Mouse (Mus musculus): ENCODE measurements around the gene Zcwpw1.

DNA sequence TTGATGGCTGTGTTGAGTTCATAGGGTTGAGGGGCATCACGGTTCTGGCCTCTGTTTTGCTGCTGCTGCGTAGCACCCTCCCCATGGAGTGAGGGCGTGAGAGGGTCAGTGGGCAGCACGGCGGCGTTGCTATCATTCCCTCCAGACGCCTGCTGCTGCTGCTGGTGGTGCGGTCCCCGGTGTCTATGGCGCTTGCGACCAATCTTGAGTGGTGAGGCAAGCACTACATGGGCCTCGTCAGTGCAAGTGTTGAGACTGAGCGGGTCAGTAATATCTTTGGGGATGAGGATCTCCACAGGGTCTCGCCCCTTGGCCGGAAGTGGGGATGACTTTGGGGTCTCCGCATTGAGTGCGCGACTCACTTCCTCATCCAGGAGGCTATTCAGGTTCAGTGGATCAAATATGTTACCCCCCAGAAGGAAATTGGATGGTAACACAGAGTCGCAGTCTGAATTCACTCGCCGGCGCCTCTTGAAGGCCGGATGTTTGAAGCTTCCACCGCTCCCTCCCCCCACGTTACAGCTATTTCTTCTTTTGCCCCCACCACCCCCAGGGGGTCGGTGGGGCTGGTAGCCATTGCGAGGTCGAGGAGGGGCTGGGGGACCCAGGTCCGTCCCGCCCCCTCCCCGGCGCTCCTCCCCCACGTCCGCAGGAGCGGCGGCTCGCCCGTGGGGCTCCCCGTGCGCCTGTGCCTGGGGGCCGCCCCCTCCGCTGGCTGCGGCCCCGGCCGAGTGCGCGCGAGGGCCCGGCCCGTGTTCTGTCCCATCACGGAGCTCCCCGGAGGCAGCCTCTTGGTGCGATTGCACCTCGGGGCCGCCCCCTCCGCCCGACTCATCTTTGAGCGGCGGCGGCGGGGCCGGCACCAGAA is 2.2 kb upstream of the Zcwpw1 start:
- TF ChIP-seq CTCF (IDR thresholded peaks at IDR 0.05; ENCODE audit: low read depth, low read length), result no peak
- TF ChIP-seq POLR2A (IDR thresholded peaks at IDR 0.05; ENCODE audit: borderline replicate concordance, low read depth, low read length), result no peak
